Mouse (Mus musculus): Measurements from ENCODE around the gene Fn3krp. TPM values are rescaled to one million over a fixed set of nuclear protein-coding genes. Genes with fewer than 3 reads are reported as not detected.

Fn3krp gene
- polyA plus RNA-seq, 1 experiment: 9.0 TPM

DNA sequence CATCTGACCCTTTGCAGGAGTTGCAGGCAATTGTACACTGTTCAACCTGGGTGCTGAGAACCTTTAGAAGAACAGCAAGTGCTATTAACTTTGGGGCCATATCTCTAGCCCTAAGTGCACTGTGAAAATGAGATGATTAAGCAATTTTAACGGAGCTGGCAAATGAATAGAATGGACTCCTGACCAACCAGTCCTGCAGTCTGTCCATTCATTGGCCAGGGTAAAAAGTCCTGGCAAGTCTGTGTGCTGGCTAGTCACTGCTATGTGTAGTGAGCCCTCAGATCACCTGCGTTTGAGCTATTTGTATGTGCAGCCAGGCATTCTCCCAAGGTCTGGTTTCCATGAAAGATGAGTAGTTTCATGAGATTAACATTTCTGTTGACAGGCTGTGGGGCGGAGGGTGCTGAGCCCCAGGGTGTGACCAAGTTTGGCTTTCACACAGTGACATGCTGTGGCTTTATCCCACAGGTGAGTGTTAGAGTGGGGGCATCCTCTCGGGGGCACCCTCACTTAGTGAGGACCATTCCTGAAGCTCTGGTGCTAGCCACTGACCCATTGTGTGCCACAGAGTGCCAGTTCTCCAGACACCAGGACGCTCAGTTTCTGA, 18.6 kb downstream of the Fn3krp start:
- H3K4me1 ChIP-seq (ENCODE audit: control insufficient read depth, insufficient read depth, low read length): no peaks in the 10 kb centered on the region
- no peak overlapping the region for H3K4me3 ChIP-seq (ENCODE audit: insufficient read depth, low read length)
- no peak for TF ChIP-seq CTCF (IDR thresholded peaks at IDR 0.05; ENCODE audit: borderline replicate concordance, insufficient read depth, low read length)
- no peak overlapping the region for H3K27ac ChIP-seq (ENCODE audit: insufficient read depth, low read length)

DNA sequence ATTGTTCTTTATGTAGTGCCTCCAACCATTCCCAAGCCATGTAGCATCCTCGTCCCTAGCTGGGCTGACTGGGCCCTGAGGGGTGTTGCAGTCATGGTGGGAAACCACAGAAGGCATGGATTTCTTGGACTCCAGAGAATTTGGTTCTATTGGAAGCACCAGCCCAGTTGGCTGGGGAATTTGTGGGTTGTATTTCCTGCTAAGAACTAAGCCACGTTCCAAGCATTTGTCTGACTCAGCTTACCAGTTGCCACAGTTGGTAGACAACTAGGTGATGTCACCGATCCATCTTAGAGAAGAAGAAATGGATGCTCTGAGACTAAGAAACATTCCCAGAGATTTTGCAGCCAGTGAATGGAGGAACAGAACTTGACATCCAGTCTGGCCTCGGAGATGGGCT, 20.5 kb downstream of the Fn3krp start:
- no peaks in the 10 kb centered on the region for H3K4me1 ChIP-seq (ENCODE audit: control insufficient read depth, insufficient read depth, low read length)
- TF ChIP-seq POLR2A (IDR thresholded peaks at IDR 0.05; ENCODE audit: low read depth, low read length): no peak
- TF ChIP-seq CTCF (IDR thresholded peaks at IDR 0.05; ENCODE audit: borderline replicate concordance, insufficient read depth, low read length): no peak
- H3K4me3 ChIP-seq (ENCODE audit: insufficient read depth, low read length): no peak overlapping the region
- no peak overlapping the region for H3K27ac ChIP-seq (ENCODE audit: insufficient read depth, low read length)

DNA sequence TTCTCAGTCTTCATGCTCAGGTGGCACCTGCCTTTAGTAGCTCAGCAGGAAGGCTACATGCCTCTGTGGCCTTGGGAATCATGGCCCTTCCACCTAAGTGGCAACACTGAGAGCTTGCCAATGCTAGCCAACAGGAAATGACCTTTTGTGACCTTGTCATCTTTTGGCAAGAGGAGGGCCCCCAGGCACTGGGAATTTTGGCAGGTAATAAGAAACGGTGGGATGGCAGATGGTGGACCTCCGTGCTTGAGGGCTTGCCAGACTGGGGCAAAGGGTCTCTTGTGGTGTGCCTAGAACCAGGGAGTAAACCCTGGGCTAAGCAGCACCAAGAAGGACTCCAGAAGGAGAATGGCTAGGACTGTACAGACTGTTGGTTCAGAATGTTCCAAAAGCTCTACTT, 20.9 kb downstream of the Fn3krp start:
- Histone ChIP-seq H3K4me3 (ENCODE audit: insufficient read depth, low read length) (no peak overlapping the region), H3K4me1 (ENCODE audit: control insufficient read depth, insufficient read depth, low read length) (no peaks in the 10 kb centered on the region), H3K27ac (ENCODE audit: insufficient read depth, low read length) (no peak overlapping the region)
- TF ChIP-seq CTCF (IDR thresholded peaks at IDR 0.05; ENCODE audit: borderline replicate concordance, insufficient read depth, low read length) (no peak), POLR2A (IDR thresholded peaks at IDR 0.05; ENCODE audit: low read depth, low read length) (no peak)

DNA sequence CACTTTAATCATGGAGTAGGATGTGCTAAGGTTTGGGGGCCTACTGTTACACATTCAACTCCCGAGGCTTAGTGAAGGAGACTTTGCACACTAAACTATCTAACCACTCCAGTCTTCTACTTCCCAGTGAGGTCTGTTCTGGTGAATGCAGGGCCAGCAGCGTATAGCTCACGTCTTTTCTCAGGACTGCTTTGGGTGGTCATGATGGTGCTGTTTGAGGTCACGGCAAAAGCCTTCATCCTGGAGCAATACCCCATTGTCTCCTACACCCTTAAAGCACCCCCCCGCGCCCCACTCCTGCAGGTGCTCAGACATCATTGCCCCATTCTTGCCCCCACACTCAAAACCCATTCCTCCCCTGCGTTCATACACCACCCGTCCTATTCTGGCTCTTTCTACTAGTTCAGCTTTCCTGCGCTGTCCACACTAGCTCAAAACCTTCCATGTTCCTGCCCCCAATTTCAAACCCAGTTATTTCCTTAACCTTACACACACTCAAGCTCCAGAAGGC, 30.1 kb downstream of the Fn3krp start:
- TF ChIP-seq POLR2A (IDR thresholded peaks at IDR 0.05; ENCODE audit: low read depth, low read length) (no peak), CTCF (IDR thresholded peaks at IDR 0.05; ENCODE audit: borderline replicate concordance, insufficient read depth, low read length) (no peak)
- peak overlapping the region; percentile 84 for H3K4me3 ChIP-seq (ENCODE audit: insufficient read depth, low read length)
- no peak overlapping the region for H3K27ac ChIP-seq (ENCODE audit: insufficient read depth, low read length)
- no peaks in the 10 kb centered on the region for H3K4me1 ChIP-seq (ENCODE audit: control insufficient read depth, insufficient read depth, low read length)

DNA sequence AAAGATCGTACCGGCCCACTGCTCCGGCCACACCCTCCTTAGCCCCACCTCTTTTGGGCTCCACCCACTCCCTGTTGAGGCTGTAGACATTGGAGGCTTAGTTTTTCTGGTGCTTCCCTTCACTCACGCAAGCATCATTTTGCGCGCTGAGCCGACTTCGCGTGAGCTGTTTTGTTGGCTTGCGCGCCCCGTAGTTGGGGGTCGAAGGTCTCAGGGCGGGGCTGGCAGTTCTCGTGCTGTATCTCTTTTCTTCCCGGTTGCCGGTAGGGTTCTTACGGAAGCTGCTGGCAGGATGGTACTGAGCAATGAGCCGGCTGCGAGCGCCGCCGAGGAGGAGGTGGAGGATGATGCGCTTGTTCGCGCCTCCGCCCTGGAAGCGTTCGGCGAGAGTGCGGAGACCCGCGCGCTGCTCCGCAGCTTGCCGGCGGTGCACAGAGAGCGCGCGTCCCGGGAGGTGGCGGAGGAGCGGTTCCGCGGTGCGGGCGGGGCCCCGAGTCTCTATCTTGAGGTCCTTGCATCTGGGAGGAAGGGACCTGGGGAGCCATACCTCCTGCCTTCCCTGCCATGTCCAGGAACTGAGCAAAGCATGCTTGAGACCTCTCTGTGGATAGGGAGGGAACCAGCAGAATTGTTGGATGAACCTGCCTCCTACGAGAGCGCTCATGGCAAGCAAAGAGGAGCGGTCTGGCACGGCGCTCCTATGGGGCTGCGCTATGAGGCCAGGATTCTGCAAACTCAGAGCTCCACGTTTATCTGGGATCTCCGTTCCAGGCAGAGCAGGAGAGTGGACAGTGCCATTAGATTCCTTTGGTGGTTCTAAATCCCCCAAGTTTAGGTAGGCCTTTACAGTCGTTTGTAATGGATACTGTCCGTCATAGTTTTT, 30.8 kb downstream of the Fn3krp start, which contains the start of gene Tbcd:
TSS of gene Tbcd (plus strand) at position 197 of the 883 bp plus-strand sequence.
- peak within 1 kb of the TSS; percentile 8 for H3K27ac ChIP-seq (ENCODE audit: insufficient read depth, low read length)
- TF ChIP-seq POLR2A (IDR thresholded peaks at IDR 0.05; ENCODE audit: low read depth, low read length): peak; percentile 68
- TF ChIP-seq CTCF (IDR thresholded peaks at IDR 0.05; ENCODE audit: borderline replicate concordance, insufficient read depth, low read length): no peak

DNA sequence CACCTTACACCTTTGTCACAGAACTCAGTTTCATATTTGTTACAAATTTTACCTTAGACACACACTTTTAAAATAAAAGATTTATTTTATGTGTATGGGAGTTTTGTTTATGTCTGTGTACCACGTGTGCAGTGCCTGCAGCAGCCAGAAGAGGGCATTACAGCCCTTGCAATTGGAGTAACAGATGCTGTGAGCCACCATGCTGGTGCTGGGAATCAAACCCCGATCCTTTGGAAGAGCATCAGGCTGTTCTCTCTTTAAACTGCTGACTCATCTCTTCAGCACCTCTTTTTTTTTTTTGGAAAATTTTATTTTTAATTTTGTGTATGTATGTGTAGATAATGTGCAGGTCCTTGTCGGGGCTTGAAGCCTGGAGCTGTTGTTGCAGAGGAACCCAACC, 36.7 kb downstream of the Fn3krp start:
- no peaks in the 10 kb centered on the region for H3K4me1 ChIP-seq (ENCODE audit: control insufficient read depth, insufficient read depth, low read length)
- no peak overlapping the region for H3K4me3 ChIP-seq (ENCODE audit: insufficient read depth, low read length)
- H3K27ac ChIP-seq (ENCODE audit: insufficient read depth, low read length): no peak overlapping the region
- TF ChIP-seq CTCF (IDR thresholded peaks at IDR 0.05; ENCODE audit: borderline replicate concordance, insufficient read depth, low read length) (no peak), POLR2A (IDR thresholded peaks at IDR 0.05; ENCODE audit: low read depth, low read length) (no peak)

More for the DNA sequence above, 30.8 kb downstream of the Fn3krp start, which contains the start of gene Tbcd:
- Histone ChIP-seq H3K4me1 (ENCODE audit: control insufficient read depth, insufficient read depth, low read length) (no peaks in the 10 kb centered on the region), H3K4me3 (ENCODE audit: insufficient read depth, low read length) (peak within 1 kb of the TSS; percentile 84)

DNA sequence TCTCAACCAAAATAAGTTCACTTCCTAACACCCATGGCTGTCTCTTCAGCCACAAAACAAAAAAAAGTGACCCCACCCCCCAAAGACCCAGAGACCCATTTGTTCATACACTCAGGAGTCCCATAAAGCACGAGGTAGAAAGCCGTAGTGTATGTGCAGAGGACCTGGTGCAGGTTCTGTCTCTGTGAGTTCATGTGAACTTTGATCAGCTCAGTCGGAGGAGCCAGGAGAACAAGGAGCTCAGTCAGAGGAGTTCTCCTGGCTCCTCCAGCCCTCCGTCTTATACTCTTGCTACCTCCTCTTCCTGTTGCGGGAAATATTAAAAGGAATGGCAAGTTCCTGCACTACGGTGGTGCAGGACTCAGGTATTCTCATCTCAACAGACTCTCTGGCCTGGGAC, 46.2 kb downstream of the Fn3krp start:
- Histone ChIP-seq H3K27ac (ENCODE audit: insufficient read depth, low read length) (no peak overlapping the region), H3K4me1 (ENCODE audit: control insufficient read depth, insufficient read depth, low read length) (no peaks in the 10 kb centered on the region), H3K4me3 (ENCODE audit: insufficient read depth, low read length) (no peak overlapping the region)
- TF ChIP-seq CTCF (IDR thresholded peaks at IDR 0.05; ENCODE audit: borderline replicate concordance, insufficient read depth, low read length) (no peak), POLR2A (IDR thresholded peaks at IDR 0.05; ENCODE audit: low read depth, low read length) (no peak)

DNA sequence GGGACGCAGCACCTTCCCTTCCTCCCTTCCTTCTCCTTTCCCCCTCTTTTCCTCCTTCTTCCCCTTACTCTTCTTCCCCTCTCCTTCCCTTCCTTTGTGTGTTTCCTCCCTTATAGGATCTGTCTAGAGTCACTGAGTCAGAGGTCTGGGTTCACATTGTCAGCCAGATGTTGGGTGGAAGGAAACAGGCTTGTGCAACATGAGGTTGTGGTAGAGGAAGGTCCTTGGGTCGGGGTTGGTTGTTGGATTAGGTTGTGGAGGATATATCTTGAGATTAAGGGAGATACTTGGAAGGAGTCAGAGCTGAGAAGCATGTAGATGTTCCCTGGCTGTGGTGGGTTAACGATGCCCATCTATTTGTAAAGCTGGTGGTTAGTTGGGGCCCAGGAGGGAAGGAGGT, 53.6 kb downstream of the Fn3krp start:
- TF ChIP-seq CTCF (IDR thresholded peaks at IDR 0.05; ENCODE audit: borderline replicate concordance, insufficient read depth, low read length): no peak
- TF ChIP-seq POLR2A (IDR thresholded peaks at IDR 0.05; ENCODE audit: low read depth, low read length): no peak
- no peaks in the 10 kb centered on the region for H3K4me1 ChIP-seq (ENCODE audit: control insufficient read depth, insufficient read depth, low read length)
- no peak overlapping the region for H3K27ac ChIP-seq (ENCODE audit: insufficient read depth, low read length)
- H3K4me3 ChIP-seq (ENCODE audit: insufficient read depth, low read length): no peak overlapping the region

DNA sequence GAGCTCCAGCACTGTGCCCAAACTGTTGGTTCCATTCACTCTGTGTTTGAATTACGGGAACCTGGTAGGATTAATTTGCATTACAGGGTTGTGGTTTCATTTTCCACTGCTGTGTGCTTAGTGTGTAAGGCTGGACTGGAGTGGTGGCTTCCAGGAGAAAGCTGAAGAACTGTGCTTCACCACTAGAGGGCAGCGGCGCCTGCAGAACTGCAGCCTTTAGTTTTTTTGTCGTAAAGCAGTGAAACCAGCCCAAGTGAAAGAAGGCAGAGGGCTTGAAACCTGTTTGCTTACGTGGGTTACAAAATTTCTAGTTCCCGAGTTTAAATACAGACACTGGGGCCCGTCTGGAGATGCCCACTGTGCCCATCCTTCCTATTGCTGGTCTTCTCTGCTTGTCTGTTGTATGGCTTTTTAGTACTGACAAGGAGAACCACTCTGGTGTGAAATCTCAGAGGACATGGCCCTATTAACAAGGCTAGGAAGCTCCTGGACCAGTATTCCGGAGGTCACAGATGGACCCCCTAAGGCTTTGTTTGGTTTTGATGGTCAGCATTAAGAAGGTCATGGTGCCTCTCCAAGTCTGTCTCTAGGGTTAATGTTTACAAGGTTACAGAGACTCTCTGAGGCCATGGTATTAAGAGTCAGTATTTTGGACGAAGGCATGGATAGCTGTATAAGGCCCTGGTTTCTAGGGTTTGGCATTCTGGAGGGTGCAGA, 54.7 kb downstream of the Fn3krp start:
- no peak overlapping the region for H3K27ac ChIP-seq (ENCODE audit: insufficient read depth, low read length)
- no peaks in the 10 kb centered on the region for H3K4me1 ChIP-seq (ENCODE audit: control insufficient read depth, insufficient read depth, low read length)
- TF ChIP-seq POLR2A (IDR thresholded peaks at IDR 0.05; ENCODE audit: low read depth, low read length) (no peak), CTCF (IDR thresholded peaks at IDR 0.05; ENCODE audit: borderline replicate concordance, insufficient read depth, low read length) (peak; percentile 67)
- H3K4me3 ChIP-seq (ENCODE audit: insufficient read depth, low read length): no peak overlapping the region
